Mouse (Mus musculus): ENCODE measurements around the gene AI661453. TPM values are rescaled to one million over a fixed set of nuclear protein-coding genes. Genes with fewer than 3 reads are reported as not detected.

Gene AI661453
- polyA plus RNA-seq, 1 experiment from 2014 or later = 0.23 TPM

GRCm38 (mm10) chr17:47462728-47463388 is 26.4 kb downstream of the AI661453 start:
- Histone ChIP-seq H3K36me3 (no peaks in the 10 kb centered on the region), H3K4me1 (peaks cover 30% of the 10 kb centered on the region), H3K27me3 (ENCODE audit: low read depth, poor library complexity, severe bottlenecking) (peaks cover 81% of the 10 kb centered on the region), H3K4me3 (no peak overlapping the region), H3K9me3 (replicated peaks) (no peaks in the 10 kb centered on the region), H3K27ac (no peak overlapping the region)
- DNase-seq (ENCODE audit: low spot score) = no peak
- 54% methylated on average over 9 of the region's 9 CpGs for whole genome bisulfite sequencing

- peaks cover 3% of the 10 kb centered on the region; the same call in 1 of the 2 replicates for H3K36me3 ChIP-seq
- H3K27me3 ChIP-seq (ENCODE audit: low read depth, poor library complexity, severe bottlenecking) = peaks cover 96% of the 10 kb centered on the region
- no peak for DNase-seq (ENCODE audit: low spot score)
- H3K27ac ChIP-seq = no peak overlapping the region
- H3K9me3 ChIP-seq (replicated peaks) = no peaks in the 10 kb centered on the region
- H3K4me3 ChIP-seq = no peak overlapping the region
- WGBS = 52% methylated on average over 12 of the region's 12 CpGs
- peaks cover 41% of the 10 kb centered on the region for H3K4me1 ChIP-seq
These were observed 28.0 kb downstream of the AI661453 start for GRCm38 (mm10) chr17:47464248-47464965.

GRCm38 (mm10) chr17:47465016-47465415 is 28.6 kb downstream of the AI661453 start:
- peaks cover 99% of the 10 kb centered on the region for H3K27me3 ChIP-seq (ENCODE audit: low read depth, poor library complexity, severe bottlenecking)
- peaks cover 3% of the 10 kb centered on the region; the same call in 1 of the 2 replicates for H3K36me3 ChIP-seq
- WGBS = 82% methylated on average over 11 of the region's 11 CpGs
- no peak overlapping the region for H3K4me3 ChIP-seq
- no peak for DNase-seq (ENCODE audit: low spot score)
- no peaks in the 10 kb centered on the region for H3K9me3 ChIP-seq (replicated peaks)
- peaks cover 41% of the 10 kb centered on the region for H3K4me1 ChIP-seq
- no peak overlapping the region for H3K27ac ChIP-seq

GRCm38 (mm10) chr17:47466284-47466683 is 29.9 kb downstream of the AI661453 start:
- H3K9me3 ChIP-seq (replicated peaks) = no peaks in the 10 kb centered on the region
- peaks cover 98% of the 10 kb centered on the region for H3K27me3 ChIP-seq (ENCODE audit: low read depth, poor library complexity, severe bottlenecking)
- WGBS = 24% methylated on average over 9 of the region's 9 CpGs
- H3K4me3 ChIP-seq = 0 out of 2 replicates have a peak overlapping the region, but pooled peaks have one; percentile 7
- peaks cover 3% of the 10 kb centered on the region; the same call in 1 of the 2 replicates for H3K36me3 ChIP-seq
- DNase-seq (ENCODE audit: low spot score) = no peak
- peaks cover 41% of the 10 kb centered on the region for H3K4me1 ChIP-seq
- H3K27ac ChIP-seq = peak overlapping the region; percentile 4; the same call in 1 of the 2 replicates

- no peak overlapping the region for H3K4me3 ChIP-seq
- no peak for DNase-seq (ENCODE audit: low spot score)
- peaks cover 3% of the 10 kb centered on the region; the same call in 1 of the 2 replicates for H3K36me3 ChIP-seq
- H3K27ac ChIP-seq = no peak overlapping the region
- H3K27me3 ChIP-seq (ENCODE audit: low read depth, poor library complexity, severe bottlenecking) = peaks cover 93% of the 10 kb centered on the region
- H3K9me3 ChIP-seq (replicated peaks) = no peaks in the 10 kb centered on the region
- WGBS = 62% methylated on average over 11 of the region's 11 CpGs
- H3K4me1 ChIP-seq = peaks cover 43% of the 10 kb centered on the region
These were observed 31.2 kb downstream of the AI661453 start for GRCm38 (mm10) chr17:47467659-47468058.

- Histone ChIP-seq H3K27me3 (ENCODE audit: low read depth, poor library complexity, severe bottlenecking) (peaks cover 93% of the 10 kb centered on the region), H3K27ac (peak overlapping the region; percentile 62; the same call in 1 of the 2 replicates), H3K4me3 (peak overlapping the region; percentile 41), H3K9me3 (replicated peaks) (no peaks in the 10 kb centered on the region), H3K4me1 (peaks cover 43% of the 10 kb centered on the region), H3K36me3 (peaks cover 3% of the 10 kb centered on the region; the same call in 1 of the 2 replicates)
- WGBS = 14% methylated on average over 14 of the region's 14 CpGs
- DNase-seq (ENCODE audit: low spot score) = no peak
These were observed 31.6 kb downstream of the AI661453 start for GRCm38 (mm10) chr17:47468063-47468462.

GRCm38 (mm10) chr17:47468466-47468865 is 32.1 kb downstream of the AI661453 start:
- peak; percentile 58 for DNase-seq (ENCODE audit: low spot score)
- peaks cover 3% of the 10 kb centered on the region; the same call in 1 of the 2 replicates for H3K36me3 ChIP-seq
- 6% methylated on average over 34 of the region's 34 CpGs for WGBS
- H3K27me3 ChIP-seq (ENCODE audit: low read depth, poor library complexity, severe bottlenecking) = peaks cover 93% of the 10 kb centered on the region
- H3K9me3 ChIP-seq (replicated peaks) = no peaks in the 10 kb centered on the region
- H3K27ac ChIP-seq = peak overlapping the region; percentile 62; the same call in 1 of the 2 replicates
- peak overlapping the region; percentile 41 for H3K4me3 ChIP-seq
- H3K4me1 ChIP-seq = peaks cover 43% of the 10 kb centered on the region

- no peak for DNase-seq (ENCODE audit: low spot score)
- H3K4me3 ChIP-seq = no peak overlapping the region
- H3K36me3 ChIP-seq = peaks cover 3% of the 10 kb centered on the region; the same call in 1 of the 2 replicates
- no peaks in the 10 kb centered on the region for H3K9me3 ChIP-seq (replicated peaks)
- H3K27ac ChIP-seq = no peak overlapping the region
- peaks cover 34% of the 10 kb centered on the region for H3K4me1 ChIP-seq
- WGBS = 89% methylated on average over 4 of the region's 4 CpGs
- H3K27me3 ChIP-seq (ENCODE audit: low read depth, poor library complexity, severe bottlenecking) = peaks cover 81% of the 10 kb centered on the region
These were observed 33.2 kb downstream of the AI661453 start for GRCm38 (mm10) chr17:47469642-47470041.

GRCm38 (mm10) chr17:47470121-47470520 is 33.7 kb downstream of the AI661453 start:
- Histone ChIP-seq H3K27me3 (ENCODE audit: low read depth, poor library complexity, severe bottlenecking) (peaks cover 76% of the 10 kb centered on the region), H3K4me1 (peaks cover 29% of the 10 kb centered on the region), H3K27ac (no peak overlapping the region), H3K9me3 (replicated peaks) (no peaks in the 10 kb centered on the region), H3K36me3 (peaks cover 3% of the 10 kb centered on the region; the same call in 1 of the 2 replicates), H3K4me3 (no peak overlapping the region)
- DNase-seq (ENCODE audit: low spot score) = no peak
- 95% methylated on average over 4 of the region's 4 CpGs for WGBS

- WGBS = 89% methylated on average over 5 of the region's 5 CpGs
- no peak for DNase-seq (ENCODE audit: low spot score)
- H3K27ac ChIP-seq = no peak overlapping the region
- peaks cover 71% of the 10 kb centered on the region for H3K27me3 ChIP-seq (ENCODE audit: low read depth, poor library complexity, severe bottlenecking)
- no peak overlapping the region for H3K4me3 ChIP-seq
- H3K9me3 ChIP-seq (replicated peaks) = no peaks in the 10 kb centered on the region
- peaks cover 3% of the 10 kb centered on the region; the same call in 1 of the 2 replicates for H3K36me3 ChIP-seq
- H3K4me1 ChIP-seq = peaks cover 24% of the 10 kb centered on the region
These were observed 34.3 kb downstream of the AI661453 start for GRCm38 (mm10) chr17:47470686-47471085.

- H3K4me1 ChIP-seq = peaks cover 16% of the 10 kb centered on the region
- no peaks in the 10 kb centered on the region for H3K9me3 ChIP-seq (replicated peaks)
- WGBS = 42% methylated on average over 15 of the region's 15 CpGs
- peaks cover 50% of the 10 kb centered on the region for H3K27me3 ChIP-seq (ENCODE audit: low read depth, poor library complexity, severe bottlenecking)
- H3K27ac ChIP-seq = no peak overlapping the region
- H3K4me3 ChIP-seq = no peak overlapping the region
- peak; percentile 30 for DNase-seq (ENCODE audit: low spot score)
- peaks cover 3% of the 10 kb centered on the region; the same call in 1 of the 2 replicates for H3K36me3 ChIP-seq
These were observed 36.3 kb downstream of the AI661453 start for GRCm38 (mm10) chr17:47472435-47473350.

- H3K9me3 ChIP-seq (replicated peaks) = no peaks in the 10 kb centered on the region
- no peak overlapping the region for H3K4me3 ChIP-seq
- peaks cover 10% of the 10 kb centered on the region for H3K4me1 ChIP-seq
- H3K27ac ChIP-seq = no peak overlapping the region
- DNase-seq (ENCODE audit: low spot score) = peak; percentile 69
- 15% methylated on average over 8 of the region's 8 CpGs for WGBS
- peaks cover 42% of the 10 kb centered on the region for H3K27me3 ChIP-seq (ENCODE audit: low read depth, poor library complexity, severe bottlenecking)
- H3K36me3 ChIP-seq = peaks cover under 1% of the 10 kb centered on the region; the same call in 1 of the 2 replicates
These were observed 37.1 kb downstream of the AI661453 start for GRCm38 (mm10) chr17:47473434-47473974.

Measured in limb, embryonic 10.5 days (tissue).